Mouse (Mus musculus): ENCODE measurements at regions not wholly inside any gene's neighbourhood (a gene's known extent, or its start where the extent isn't known, plus 50 kb on each side); places are given as distances from the start of the nearest gene placed in this dataset.
A peak's percentile ranks its signal among the peaks of the same experiment; 100 is the strongest.

DNA sequence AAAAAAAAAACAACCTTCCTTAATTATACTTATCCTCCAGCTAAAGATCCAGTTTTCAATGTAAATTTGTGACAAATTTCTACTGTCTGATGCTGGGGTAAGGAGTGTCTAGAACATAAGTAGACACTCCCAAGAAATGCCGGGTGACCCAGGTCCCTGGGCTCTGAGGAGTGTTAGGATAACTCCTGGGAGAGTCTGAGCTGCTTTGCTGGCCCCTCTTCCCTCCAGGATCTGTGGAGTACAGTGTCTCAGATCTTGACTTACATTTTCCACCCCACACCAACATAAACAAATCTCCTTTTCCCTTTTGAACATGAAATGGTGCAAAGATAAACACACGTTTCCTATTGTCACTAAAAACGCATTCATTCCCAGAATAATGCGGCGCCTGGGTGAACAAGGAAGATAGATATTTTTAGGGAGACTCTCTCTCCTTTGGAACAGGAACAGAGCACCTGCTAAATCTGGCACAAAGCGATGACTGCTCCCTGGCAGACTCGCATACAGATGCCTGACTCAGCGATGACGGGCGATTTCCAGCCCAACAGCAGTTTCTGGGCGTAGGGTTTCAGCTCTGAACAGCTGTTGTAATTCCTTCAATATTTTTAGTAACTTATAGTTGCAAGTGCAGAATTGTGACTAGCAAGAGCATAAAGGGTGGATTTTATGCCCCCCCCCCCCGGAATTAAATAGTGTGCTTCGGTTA, 91.3 kb downstream of the Cavin4 start:
- peaks cover 3% of the 10 kb centered on the region; the same call in 1 of the 2 replicates for H3K36me3 ChIP-seq (ENCODE audit: control insufficient read depth, insufficient read depth, low read length)
- H3K9ac ChIP-seq (ENCODE audit: low read depth, low read length), result no peak overlapping the region
- intact Hi-C loops (cut with DNase I), result no loop called here
- H3K79me2 ChIP-seq (replicated peaks; ENCODE audit: control insufficient read depth, insufficient read depth, low read length), result no peaks in the 10 kb centered on the region
- no peak overlapping the region for H3K4me3 ChIP-seq
- no peaks in the 10 kb centered on the region; the same call in 1 of the 2 replicates for H3K4me1 ChIP-seq (ENCODE audit: control insufficient read depth, insufficient read depth, low read length)
- H3K27me3 ChIP-seq (ENCODE audit: control insufficient read depth, insufficient read depth, low read length), result no peaks in the 10 kb centered on the region
- peak overlapping the region; percentile 43 for H3K27ac ChIP-seq
- no peak for TF ChIP-seq CTCF (IDR thresholded peaks at IDR 0.05)
- peak; percentile 63; the same call in 1 of the 2 replicates for TF ChIP-seq EP300 (IDR thresholded peaks at IDR 0.05; ENCODE audit: insufficient read depth, low read depth, low read length)
- TF ChIP-seq POLR2A (IDR thresholded peaks at IDR 0.05; ENCODE audit: insufficient read depth, low read depth, low read length), result no peak
- DNase-seq, result peak; percentile 50 to 78
- 4% methylated on average over 13 of the region's 13 CpGs for WGBS

DNA sequence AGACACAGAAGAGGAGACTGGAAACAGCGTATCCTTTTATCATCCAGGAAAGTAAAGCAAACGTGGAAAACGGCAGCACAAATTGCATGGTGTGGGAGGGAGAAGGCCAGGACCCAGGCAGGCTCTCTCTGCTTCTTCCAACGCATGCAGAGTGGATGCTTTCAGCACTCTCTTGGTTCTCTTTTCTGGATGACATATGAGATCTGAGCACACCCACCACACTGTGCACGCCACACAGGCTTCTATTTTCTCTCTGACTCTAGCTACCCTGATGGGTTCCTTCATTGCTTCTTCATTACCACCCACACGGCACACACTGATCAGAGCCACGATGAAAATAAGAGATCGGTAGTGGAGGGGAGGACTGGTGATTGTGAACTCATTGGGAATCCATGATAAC, 97.3 kb downstream of the Cavin4 start:
- Histone ChIP-seq H3K4me1 (ENCODE audit: control insufficient read depth, insufficient read depth, low read length) (no peaks in the 10 kb centered on the region), H3K36me3 (ENCODE audit: control insufficient read depth, insufficient read depth, low read length) (peaks cover 2% of the 10 kb centered on the region; the same call in 1 of the 2 replicates), H3K27ac (no peak overlapping the region), H3K27me3 (ENCODE audit: control insufficient read depth, insufficient read depth, low read length) (no peaks in the 10 kb centered on the region), H3K79me2 (replicated peaks; ENCODE audit: control insufficient read depth, insufficient read depth, low read length) (no peaks in the 10 kb centered on the region), H3K4me3 (no peak overlapping the region), H3K9ac (ENCODE audit: low read depth, low read length) (no peak overlapping the region)
- no peak for TF ChIP-seq CTCF (IDR thresholded peaks at IDR 0.05)
- TF ChIP-seq EP300 (IDR thresholded peaks at IDR 0.05; ENCODE audit: insufficient read depth, low read depth, low read length), result no peak
- no peak for TF ChIP-seq POLR2A (IDR thresholded peaks at IDR 0.05; ENCODE audit: insufficient read depth, low read depth, low read length)
- DNase-seq, result no peak
- intact Hi-C loops (cut with DNase I), result no loop called here
- WGBS, result 60% methylated on average over 8 of the region's 8 CpGs

DNA sequence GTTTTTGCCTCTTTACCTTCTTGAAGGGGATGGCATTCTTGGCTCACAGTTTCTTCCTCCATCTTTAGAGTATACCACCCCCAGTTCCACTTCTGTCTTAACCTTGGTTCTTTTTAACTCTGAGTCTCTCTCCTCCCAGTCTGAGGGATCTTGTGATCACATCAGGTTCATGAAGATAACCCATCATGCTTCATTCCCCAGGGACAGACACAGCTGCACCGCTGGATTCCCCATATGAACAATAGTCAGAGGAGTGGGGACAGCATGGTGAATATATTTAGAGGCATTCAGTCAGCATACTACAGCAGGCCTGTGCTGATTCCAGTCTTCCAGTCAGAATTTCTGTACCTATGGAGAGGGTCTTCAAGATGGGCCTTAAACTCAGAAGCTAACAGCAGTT, 103.1 kb downstream of the Cavin4 start:
- 87% methylated on average over 1 of the region's 1 CpGs for WGBS
- no peaks in the 10 kb centered on the region for H3K27me3 ChIP-seq (ENCODE audit: control insufficient read depth, insufficient read depth, low read length)
- no peaks in the 10 kb centered on the region for H3K79me2 ChIP-seq (replicated peaks; ENCODE audit: control insufficient read depth, insufficient read depth, low read length)
- no peaks in the 10 kb centered on the region for H3K36me3 ChIP-seq (ENCODE audit: control insufficient read depth, insufficient read depth, low read length)
- no peaks in the 10 kb centered on the region for H3K4me1 ChIP-seq (ENCODE audit: control insufficient read depth, insufficient read depth, low read length)
- H3K9ac ChIP-seq (ENCODE audit: low read depth, low read length), result no peak overlapping the region
- TF ChIP-seq EP300 (IDR thresholded peaks at IDR 0.05; ENCODE audit: insufficient read depth, low read depth, low read length), result no peak
- TF ChIP-seq POLR2A (IDR thresholded peaks at IDR 0.05; ENCODE audit: insufficient read depth, low read depth, low read length), result no peak
- TF ChIP-seq CTCF (IDR thresholded peaks at IDR 0.05), result no peak
- DNase-seq, result no peak
- no peak overlapping the region for H3K4me3 ChIP-seq
- intact Hi-C loops (cut with DNase I), result no loop called here
- no peak overlapping the region for H3K27ac ChIP-seq

DNA sequence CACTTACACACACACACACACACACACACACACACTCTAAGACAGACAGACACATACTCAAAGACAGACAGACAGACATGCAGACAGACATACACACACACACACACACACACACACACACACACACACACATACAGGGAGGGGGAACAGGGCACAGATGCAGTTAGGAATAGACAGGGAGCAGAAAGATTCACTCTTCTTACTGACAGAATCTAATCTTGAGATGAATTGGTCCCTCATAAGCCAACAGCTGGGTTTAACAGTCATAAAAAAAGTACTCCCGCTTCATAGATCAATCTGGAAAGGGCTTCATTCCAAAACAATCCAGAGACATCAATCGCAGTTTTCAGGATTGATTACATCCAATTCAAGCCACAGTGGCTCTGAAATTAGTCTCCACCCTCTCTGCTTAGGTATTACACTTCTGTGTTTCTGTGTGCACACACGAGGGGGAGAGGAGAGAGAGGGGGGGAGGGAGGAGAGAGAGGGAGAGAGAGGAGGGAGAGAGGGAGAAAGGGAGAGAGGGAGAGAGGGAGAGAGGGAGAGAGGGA, 107.2 kb downstream of the Cavin4 start:
- Histone ChIP-seq H3K27me3 (ENCODE audit: control insufficient read depth, insufficient read depth, low read length) (no peaks in the 10 kb centered on the region), H3K4me1 (ENCODE audit: control insufficient read depth, insufficient read depth, low read length) (no peaks in the 10 kb centered on the region), H3K36me3 (ENCODE audit: control insufficient read depth, insufficient read depth, low read length) (no peaks in the 10 kb centered on the region), H3K79me2 (replicated peaks; ENCODE audit: control insufficient read depth, insufficient read depth, low read length) (no peaks in the 10 kb centered on the region), H3K9ac (ENCODE audit: low read depth, low read length) (no peak overlapping the region), H3K27ac (no peak overlapping the region), H3K4me3 (no peak overlapping the region)
- TF ChIP-seq CTCF (IDR thresholded peaks at IDR 0.05) (no peak), EP300 (IDR thresholded peaks at IDR 0.05; ENCODE audit: insufficient read depth, low read depth, low read length) (no peak), POLR2A (IDR thresholded peaks at IDR 0.05; ENCODE audit: insufficient read depth, low read depth, low read length) (no peak)
- 49% methylated on average over 3 of the region's 3 CpGs for WGBS
- intact Hi-C loops (cut with DNase I), result loop anchor here (5.0 to 10.0 kb wide), 2 partner anchors 78 to 854 kb away; no protein-coding TSS in a partner anchor
- DNase-seq, result no peak

DNA sequence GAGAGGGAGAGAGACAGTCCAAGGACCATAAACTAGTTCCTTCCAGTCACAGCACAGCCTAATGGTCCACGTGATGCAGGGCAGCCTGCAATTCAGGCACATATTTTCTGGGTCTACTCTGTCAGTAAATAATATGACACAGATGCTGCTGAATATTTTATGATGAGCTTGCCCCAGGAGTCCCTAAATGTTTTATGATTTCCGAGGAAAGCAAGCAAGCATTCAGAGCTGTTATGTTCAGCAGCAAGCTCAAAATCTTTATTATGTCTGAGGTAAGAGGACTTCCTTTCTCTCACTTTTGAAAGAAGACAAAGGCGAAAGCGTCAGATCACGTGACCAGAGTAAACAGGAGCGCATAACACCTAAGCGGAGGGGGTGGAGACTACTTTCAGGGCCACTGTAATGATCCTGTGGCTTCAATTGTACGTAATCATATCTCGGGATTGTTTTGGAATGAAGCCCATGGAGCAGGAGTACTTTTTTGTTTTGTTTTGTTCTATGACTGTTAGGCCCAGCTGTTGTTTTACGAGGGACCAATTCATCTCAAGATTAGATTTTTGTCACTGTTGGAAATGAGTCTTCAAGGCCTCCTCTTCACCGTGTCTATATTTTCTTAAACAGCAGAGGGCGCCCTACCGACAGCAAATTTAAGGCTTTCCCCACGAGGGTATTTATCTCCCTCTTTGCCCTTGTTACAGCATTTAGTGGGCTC, 107.8 kb downstream of the Cavin4 start:
- H3K9ac ChIP-seq (ENCODE audit: low read depth, low read length), result no peak overlapping the region
- intact Hi-C loops (cut with DNase I), result loop anchor here (5.0 to 10.0 kb wide), 2 partner anchors 79 to 854 kb away; no protein-coding TSS in a partner anchor
- WGBS, result 31% methylated on average over 14 of the region's 14 CpGs

More for the DNA sequence above, 107.8 kb downstream of the Cavin4 start:
- no peaks in the 10 kb centered on the region for H3K4me1 ChIP-seq (ENCODE audit: control insufficient read depth, insufficient read depth, low read length)
- no peaks in the 10 kb centered on the region for H3K27me3 ChIP-seq (ENCODE audit: control insufficient read depth, insufficient read depth, low read length)
- H3K4me3 ChIP-seq, result no peak overlapping the region
- H3K79me2 ChIP-seq (replicated peaks; ENCODE audit: control insufficient read depth, insufficient read depth, low read length), result no peaks in the 10 kb centered on the region
- no peaks in the 10 kb centered on the region for H3K36me3 ChIP-seq (ENCODE audit: control insufficient read depth, insufficient read depth, low read length)
- no peak overlapping the region for H3K27ac ChIP-seq
- TF ChIP-seq CTCF (IDR thresholded peaks at IDR 0.05) (peak; percentile 75), POLR2A (IDR thresholded peaks at IDR 0.05; ENCODE audit: insufficient read depth, low read depth, low read length) (no peak)
- peak in 1 of 2 experiments; percentile 21 for DNase-seq

Data from heart, adult 2 months (tissue).